In genomic region chr9:120360397-120361177, GRCm38 (mm10) we compare ENCODE assay signal across 9 mouse cellular contexts. TPM values are rescaled to one million over a fixed set of nuclear protein-coding genes. Genes with fewer than 3 reads are reported as not detected.
DNase-seq lines count a peak whose midpoint lies in the region; ATAC-seq and TF ChIP-seq lines count a peak whose summit lies in the region.
"Had no signal": no experiment of that assay in that cellular context is flagged by ENCODE, and none has a peak within 500 bp of the region (broad histone marks: within the 10 kb centered on the region; RNA-seq: fewer than 3 reads in every experiment).

No protein-coding gene starts in this region.

- no peaks in the 10 kb centered on the region for H3K27me3 ChIP-seq in forebrain, postnatal 0 days (ENCODE audit: insufficient read depth, low read length)
- H3K27me3 ChIP-seq in forebrain, embryonic 15.5 days = no peaks in the 10 kb centered on the region
- no peaks in the 10 kb centered on the region for H3K27me3 ChIP-seq in liver, postnatal 0 days (ENCODE audit: insufficient read depth, low read length)
- H3K27me3 ChIP-seq: CH12.LX had no signal

- H3K36me3 ChIP-seq in forebrain, postnatal 0 days (ENCODE audit: insufficient read depth) = no peaks in the 10 kb centered on the region
- no peaks in the 10 kb centered on the region for H3K36me3 ChIP-seq in forebrain, embryonic 15.5 days
- no peaks in the 10 kb centered on the region for H3K36me3 ChIP-seq in liver, postnatal 0 days (replicated peaks; ENCODE audit: insufficient read depth, low read length)

- no peak overlapping the region for H3K4me2 ChIP-seq in forebrain, postnatal 0 days (ENCODE audit: low read depth)
- no peak overlapping the region for H3K4me2 ChIP-seq in forebrain, embryonic 15.5 days (replicated peaks)
- H3K4me2 ChIP-seq in liver, postnatal 0 days (ENCODE audit: low read depth, low read length) = no peak overlapping the region

- no peaks in the 10 kb centered on the region; the same call in 1 of the 2 replicates for H3K4me1 ChIP-seq in forebrain, postnatal 0 days (ENCODE audit: insufficient read depth)
- no peaks in the 10 kb centered on the region for H3K4me1 ChIP-seq in forebrain, embryonic 15.5 days
- peaks cover 6% of the 10 kb centered on the region for H3K4me1 ChIP-seq in liver, postnatal 0 days (ENCODE audit: insufficient read depth)

- peak overlapping the region; percentile 72 for H3K27ac ChIP-seq in forebrain, postnatal 0 days (ENCODE audit: low read depth, low read length)
- no peak overlapping the region for H3K27ac ChIP-seq in forebrain, embryonic 15.5 days (replicated peaks)
- H3K27ac ChIP-seq in liver, postnatal 0 days (ENCODE audit: low read depth) = peak overlapping the region; percentile 48; the same call in 1 of the 2 replicates

- H3K9ac ChIP-seq in forebrain, postnatal 0 days = no peak overlapping the region
- no peak overlapping the region for H3K9ac ChIP-seq in forebrain, embryonic 15.5 days (replicated peaks)
- no peak overlapping the region for H3K9ac ChIP-seq in liver, postnatal 0 days (replicated peaks)

- ATAC-seq in forebrain, postnatal 0 days = peak; percentile 79
- no peak for ATAC-seq in forebrain, embryonic 15.5 days (replicated peaks)
- 0 out of 2 replicates have a peak, but pooled peaks have one; percentile 19 for ATAC-seq in liver, postnatal 0 days

- no peak overlapping the region for H3K4me3 ChIP-seq in forebrain, postnatal 0 days (ENCODE audit: low read depth, low read length)
- H3K4me3 ChIP-seq in forebrain, embryonic 15.5 days = no peak overlapping the region
- H3K4me3 ChIP-seq in liver, postnatal 0 days (ENCODE audit: low read depth, low read length) = no peak overlapping the region

- peak; percentile 56 for DNase-seq in forebrain, postnatal 0 days
- DNase-seq in cerebellum, postnatal 10 days = peak; percentile 48 to 64
- peak; percentile 100 for DNase-seq in heart, adult 11 months
- peak; percentile 74 for DNase-seq in kidney, adult 9 months
- no peak for DNase-seq in liver, postnatal 0 days
- DNase-seq in ovary, postnatal 10 days (ENCODE audit: low spot score) = peak; percentile 10
- DNase-seq in yolk sac, embryonic 10.5 days (ENCODE audit: low spot score) = no peak

- no peak; the same call in 1 of the 2 replicates for TF ChIP-seq EP300 in liver, postnatal 0 days (IDR thresholded peaks at IDR 0.05; ENCODE audit: low read depth)

- no peak for TF ChIP-seq CTCF in forebrain, postnatal 0 days (IDR thresholded peaks at IDR 0.05; ENCODE audit: low read depth)
- no peak for TF ChIP-seq CTCF in liver, postnatal 0 days (IDR thresholded peaks at IDR 0.05; ENCODE audit: low read depth)

- no peaks in the 10 kb centered on the region for H3K9me3 ChIP-seq in forebrain, postnatal 0 days (ENCODE audit: low read length)
- H3K9me3 ChIP-seq in forebrain, embryonic 15.5 days = no peaks in the 10 kb centered on the region
- no peaks in the 10 kb centered on the region for H3K9me3 ChIP-seq in liver, postnatal 0 days (ENCODE audit: low read length)

- WGBS in forebrain, postnatal 0 days = 55% methylated on average over 14 of the region's 14 CpGs
- WGBS in forebrain, embryonic 15.5 days = 76% methylated on average over 14 of the region's 14 CpGs
- 32% methylated on average over 14 of the region's 14 CpGs for WGBS in liver, postnatal 0 days (ENCODE audit: insufficient replicate concordance)

RNA-seq across cellular contexts. Expression of gene Myrip, which starts 59.3 kb away (rescaled TPM):
- total RNA-seq in forebrain, postnatal 0 days (2014; rRNA removed) = 9.0 and 12.4 TPM in 2 replicates
- polyA plus RNA-seq in forebrain, postnatal 0 days (2015; fragmentation: Nextera tagmentation; extraction: Ambion mirVana) = 1.7 and 3.0 TPM in 2 replicates
- polyA plus RNA-seq in forebrain, embryonic 15.5 days (2015; fragmentation: Nextera tagmentation; extraction: Ambion mirVana) = 1.5 and 2.3 TPM in 2 replicates
- 0.09 TPM in 1 of 2 replicates, not detected in the other for polyA plus RNA-seq in liver, postnatal 0 days (2015; fragmentation: Nextera tagmentation; extraction: Ambion mirVana)
- total RNA-seq: CH12.LX had no signal

Comparison
In these comparisons a context has a peak if more than half of its experiments do, and no peak if none do; other contexts are left out.
1. DNase-seq: peak in forebrain, postnatal 0 days (single experiment), cerebellum, postnatal 10 days (2 of 2), heart, adult 11 months (single experiment), kidney, adult 9 months (single experiment) and ovary, postnatal 10 days (single experiment); none in liver, postnatal 0 days (single experiment) and yolk sac, embryonic 10.5 days (single experiment).